Mouse (Mus musculus) midbrain, embryonic 14.5 days (tissue): ENCODE results near the gene Saysd1. TPM values are rescaled to one million over a fixed set of nuclear protein-coding genes. Genes with fewer than 3 reads are reported as not detected.

Source experiments
- ATAC-seq: fragments of 200-750 bp; cut with Nextera tagmentation; 2 replicates; pipeline ENCODE4 v1.8.0; 2017; ENCODE audit warnings: moderate number of reproducible peaks, moderate library complexity; ENCODE audit not compliant: low FRiP score, low TSS enrichment
- DNase-seq: peaks from one replicate; pipeline ENCODE4 v3.0.0-alpha.2; 2015
- H3K27ac ChIP-seq: fragments of 300-500 bp; sonication (generic); replicated peaks from 2 replicates; pipeline ENCODE4 v1.5.1; 2014; ENCODE audit warnings: mild to moderate bottlenecking, low read depth, low read length, moderate library complexity
- H3K27me3 ChIP-seq: fragments of 300-500 bp; sonication (generic); 2 replicates; pipeline ENCODE4 v1.6.1; 2014; ENCODE audit warnings: low read length, control low read depth, mixed read lengths; ENCODE audit not compliant: control insufficient read depth, insufficient read depth
- H3K36me3 ChIP-seq: fragments of 300-500 bp; sonication (generic); 2 replicates; pipeline ENCODE4 v1.6.1; 2014; ENCODE audit warnings: low read length, control low read depth; ENCODE audit not compliant: control insufficient read depth, insufficient read depth
- H3K4me1 ChIP-seq: fragments of 300-500 bp; sonication (generic); 2 replicates; pipeline ENCODE4 v1.6.1; 2014; ENCODE audit warnings: mild to moderate bottlenecking, antibody characterized with exemption, low read length, control low read depth; ENCODE audit not compliant: control insufficient read depth, insufficient read depth
- H3K4me2 ChIP-seq: fragments of 300-500 bp; sonication (generic); 2 replicates; pipeline ENCODE4 v1.6.1; 2014; ENCODE audit warnings: mild to moderate bottlenecking, low read length, moderate library complexity
- H3K4me3 ChIP-seq: fragments of 300-500 bp; sonication (generic); replicated peaks from 2 replicates; pipeline ENCODE4 v1.5.1; 2014; ENCODE audit warnings: low read depth, low read length
- H3K9ac ChIP-seq: fragments of 300-500 bp; sonication (generic); replicated peaks from 2 replicates; pipeline ENCODE4 v1.6.1; 2014; ENCODE audit warnings: mild to moderate bottlenecking, low read length, moderate library complexity
- H3K9me3 ChIP-seq: fragments of 300-500 bp; sonication (generic); 2 replicates; pipeline ENCODE4 v1.6.1; 2016; ENCODE audit warnings: low read length, control low read depth, mixed read lengths; ENCODE audit not compliant: control insufficient read depth
- WGBS: fragments of 180-500 bp; shearing (Covaris S2); extraction: QIAGEN DNeasy Blood & Tissue Kit; methylation state at CpG from one replicate; pipeline ENCODE4 v1.1.7; 2014; 5-methylcytosine and 5-hydroxymethylcytosine counted together
- polyA plus RNA-seq: library from polyadenylated mRNA; unstranded; fragments of >200 nt; fragmentation: Nextera tagmentation; extraction: Ambion mirVana; gene quantifications from 2 replicates; pipeline ENCODE4 v1.2.1, GENCODE M21; 2014

Saysd1 gene
- polyA plus RNA-seq, 1 experiment from 2014 or later: 13.7 TPM

DNA sequence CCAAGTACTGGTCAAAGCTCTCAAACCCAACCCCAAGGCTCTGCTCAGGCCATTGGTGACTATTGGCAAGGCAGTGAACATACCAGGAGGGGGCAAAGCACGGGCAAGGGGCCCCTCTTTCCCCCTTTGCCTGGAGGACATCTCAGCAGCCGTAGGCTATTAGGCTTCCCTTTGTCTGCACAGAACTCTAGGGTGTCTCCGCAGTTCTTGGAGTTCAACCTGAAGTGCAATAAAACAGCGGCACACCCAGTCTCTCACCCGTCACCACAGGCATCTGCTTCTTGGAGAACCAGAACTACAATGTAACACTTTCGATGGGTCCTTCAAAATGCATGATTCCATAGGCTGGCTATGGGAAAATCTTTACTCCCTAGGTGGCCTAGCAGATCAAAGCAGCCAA lies 10.2 kb downstream of the Saysd1 start:
- WGBS: 89% methylated on average over 6 of the region's 6 CpGs
- no peaks in the 10 kb centered on the region for H3K4me1 ChIP-seq
- no peak overlapping the region for H3K4me3 ChIP-seq
- H3K4me2 ChIP-seq: no peak overlapping the region
- no peak overlapping the region for H3K9ac ChIP-seq
- H3K9me3 ChIP-seq: no peaks in the 10 kb centered on the region
- ATAC-seq (no peak), DNase-seq (no peak)
- no peaks in the 10 kb centered on the region for H3K27me3 ChIP-seq
- no peaks in the 10 kb centered on the region for H3K36me3 ChIP-seq
- no peak overlapping the region for H3K27ac ChIP-seq

DNA sequence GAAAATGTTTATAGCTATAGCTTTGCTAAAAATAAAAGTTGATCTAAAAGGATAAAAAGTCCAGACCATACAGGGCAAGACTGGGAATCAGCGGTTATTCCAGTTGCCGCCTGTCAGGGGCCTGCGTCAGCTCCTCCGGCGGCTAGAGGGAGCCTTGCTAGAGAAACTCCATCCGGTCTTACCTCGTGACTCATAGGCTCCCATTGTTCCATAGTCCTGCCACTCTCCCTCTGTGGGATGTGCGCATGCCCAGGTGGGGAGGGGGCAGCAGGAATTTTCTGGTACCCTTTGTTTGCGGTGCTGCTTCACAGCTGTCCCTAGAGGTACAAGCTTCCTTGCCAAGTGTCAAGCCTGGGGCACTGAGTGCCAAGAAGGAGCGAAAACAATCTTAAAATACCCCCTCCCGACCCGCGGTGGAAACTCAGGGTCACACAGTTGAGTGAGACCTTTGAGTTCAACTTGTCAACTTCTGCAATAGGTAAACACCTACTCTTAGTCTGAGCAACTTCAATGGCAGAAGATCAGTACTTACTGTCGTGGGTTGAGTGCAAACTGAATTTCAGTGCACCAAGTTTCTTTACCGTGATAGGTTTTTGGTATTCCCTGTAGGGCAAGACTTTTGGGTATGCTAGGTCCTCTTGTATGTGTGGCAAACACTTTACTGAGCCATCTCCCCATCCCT lies 10.8 kb downstream of the Saysd1 start:
- H3K9ac ChIP-seq: no peak overlapping the region
- no peak overlapping the region for H3K4me3 ChIP-seq
- no peaks in the 10 kb centered on the region for H3K27me3 ChIP-seq
- H3K9me3 ChIP-seq: no peaks in the 10 kb centered on the region
- no peaks in the 10 kb centered on the region for H3K36me3 ChIP-seq
- no peak overlapping the region for H3K27ac ChIP-seq
- H3K4me1 ChIP-seq: no peaks in the 10 kb centered on the region
- 82% methylated on average over 15 of the region's 15 CpGs for WGBS
- DNase-seq (no peak), ATAC-seq (no peak)
- no peak overlapping the region for H3K4me2 ChIP-seq

DNA sequence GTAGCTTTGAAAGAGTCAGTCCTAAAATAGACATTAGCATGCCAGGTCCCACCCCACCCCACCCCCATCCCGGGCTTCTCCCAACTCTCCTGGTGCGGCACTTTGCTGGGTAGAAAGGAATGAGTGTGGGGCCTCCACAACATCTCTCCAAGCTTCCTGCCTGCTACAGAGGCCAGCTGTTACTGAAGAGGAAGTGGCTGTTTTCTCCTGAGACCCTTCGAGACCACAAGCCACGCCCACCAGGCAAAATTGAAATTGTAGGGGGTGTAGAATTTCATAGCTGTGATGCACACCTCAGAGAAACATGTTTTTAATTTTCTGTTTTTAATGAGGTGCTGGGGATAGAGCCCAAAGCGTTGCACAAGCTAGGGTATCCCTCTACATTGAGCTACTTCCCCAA lies 17.5 kb downstream of the Saysd1 start:
- Histone ChIP-seq H3K9me3 (no peaks in the 10 kb centered on the region), H3K4me1 (no peaks in the 10 kb centered on the region), H3K4me2 (no peak overlapping the region), H3K9ac (no peak overlapping the region), H3K4me3 (no peak overlapping the region), H3K27me3 (no peaks in the 10 kb centered on the region), H3K36me3 (no peaks in the 10 kb centered on the region), H3K27ac (no peak overlapping the region)
- WGBS: 85% methylated on average over 5 of the region's 5 CpGs
- ATAC-seq (no peak), DNase-seq (no peak)

DNA sequence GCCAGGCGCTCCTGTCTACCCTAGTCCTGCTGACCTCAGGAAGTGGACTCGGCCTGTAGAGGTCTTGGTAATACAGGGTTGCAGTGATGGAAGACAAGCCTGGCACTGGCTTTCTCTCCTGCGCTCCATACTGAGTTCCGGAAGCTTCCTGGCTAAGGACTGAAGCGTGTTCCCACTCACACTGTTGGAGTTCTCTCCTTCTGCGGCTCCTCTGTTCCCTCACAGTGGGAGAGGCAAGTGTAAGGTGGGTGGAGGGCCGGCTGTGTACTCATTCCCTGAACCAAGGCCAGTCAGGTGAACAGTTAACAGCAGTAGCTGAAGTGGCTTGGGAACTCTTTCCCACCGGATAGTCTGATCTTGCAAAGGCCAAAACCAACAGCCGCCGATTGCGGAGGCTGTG lies 18.3 kb downstream of the Saysd1 start:
- H3K9ac ChIP-seq: no peak overlapping the region
- no peaks in the 10 kb centered on the region for H3K36me3 ChIP-seq
- ATAC-seq (no peak), DNase-seq (no peak)
- H3K4me2 ChIP-seq: no peak overlapping the region
- H3K4me1 ChIP-seq: no peaks in the 10 kb centered on the region
- H3K4me3 ChIP-seq: no peak overlapping the region
- H3K27ac ChIP-seq: no peak overlapping the region
- no peaks in the 10 kb centered on the region for H3K9me3 ChIP-seq
- no peaks in the 10 kb centered on the region for H3K27me3 ChIP-seq
- whole genome bisulfite sequencing: 92% methylated on average over 11 of the region's 11 CpGs

DNA sequence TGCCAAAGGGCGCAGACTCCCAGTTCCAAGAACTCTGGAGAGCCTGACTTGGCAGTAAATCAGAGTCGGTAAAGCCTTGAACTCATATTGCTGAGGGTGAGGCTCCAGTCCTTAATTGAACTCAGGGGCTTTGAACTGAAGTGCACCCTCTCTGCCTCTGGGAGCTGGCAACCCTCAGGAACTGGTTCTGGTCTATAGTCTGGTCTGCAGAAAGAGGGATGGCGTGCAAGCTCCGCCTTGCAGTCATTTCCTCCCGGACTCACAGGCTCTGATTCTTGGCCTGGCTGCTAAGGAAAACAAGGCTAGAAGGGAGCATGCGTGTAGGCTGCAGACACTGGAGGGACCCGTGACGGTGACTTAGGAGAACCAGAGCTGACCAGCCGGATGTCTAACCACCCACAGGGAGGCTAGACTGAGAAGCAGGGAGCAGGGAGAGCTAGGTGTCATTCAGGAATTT lies 22.2 kb downstream of the Saysd1 start:
- no peak for DNase-seq
- Histone ChIP-seq H3K27me3 (no peaks in the 10 kb centered on the region), H3K4me3 (no peak overlapping the region), H3K36me3 (no peaks in the 10 kb centered on the region), H3K4me1 (no peaks in the 10 kb centered on the region), H3K9ac (no peak overlapping the region), H3K4me2 (no peak overlapping the region), H3K27ac (no peak overlapping the region), H3K9me3 (no peaks in the 10 kb centered on the region)
- 65% methylated on average over 9 of the region's 9 CpGs for WGBS
- ATAC-seq: no peak

DNA sequence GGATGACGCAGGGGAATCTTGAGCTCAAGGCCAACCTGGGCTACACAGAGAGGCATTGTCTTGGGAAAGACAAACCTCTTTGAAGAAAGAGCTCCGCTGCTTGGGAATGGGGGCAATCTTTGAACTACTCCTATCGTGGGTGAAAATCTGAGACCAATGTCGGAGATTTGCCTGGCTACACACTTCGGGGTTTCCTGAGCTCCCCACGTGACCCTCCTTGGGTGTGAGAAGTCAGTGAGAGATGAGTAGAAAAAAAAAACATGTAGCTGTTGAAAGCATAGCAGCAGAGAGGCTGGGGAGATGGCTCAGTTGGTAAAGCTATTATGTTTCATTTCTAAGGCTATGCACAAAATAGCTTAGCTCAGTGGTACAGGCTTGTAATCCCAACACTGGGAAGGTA lies 23.4 kb downstream of the Saysd1 start:
- Histone ChIP-seq H3K9ac (no peak overlapping the region), H3K4me3 (no peak overlapping the region), H3K9me3 (no peaks in the 10 kb centered on the region), H3K4me1 (no peaks in the 10 kb centered on the region), H3K36me3 (no peaks in the 10 kb centered on the region), H3K4me2 (no peak overlapping the region), H3K27me3 (no peaks in the 10 kb centered on the region), H3K27ac (no peak overlapping the region)
- no peak for ATAC-seq
- DNase-seq: no peak
- WGBS: 88% methylated on average over 6 of the region's 6 CpGs

DNA sequence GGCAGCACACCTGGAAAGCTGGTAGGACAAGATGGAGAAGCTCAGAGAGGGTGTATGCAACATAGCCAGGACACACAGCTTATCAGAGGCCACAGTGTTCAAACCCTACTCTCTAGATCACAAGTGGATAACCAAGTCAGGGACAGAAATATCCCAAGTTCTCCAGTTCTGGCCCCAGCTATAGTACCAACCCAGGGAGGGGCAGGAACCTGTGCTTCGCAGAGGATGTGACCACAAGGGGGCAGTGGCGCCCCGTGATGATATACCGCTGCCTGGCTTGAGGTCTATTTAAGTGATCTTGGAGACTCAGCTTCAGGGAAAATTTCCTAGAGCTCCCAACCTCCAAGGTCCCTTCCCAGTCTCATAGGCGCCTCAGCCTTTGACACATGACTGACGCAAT lies 24.4 kb downstream of the Saysd1 start:
- Histone ChIP-seq H3K4me2 (no peak overlapping the region), H3K27ac (no peak overlapping the region), H3K4me1 (no peaks in the 10 kb centered on the region), H3K9me3 (no peaks in the 10 kb centered on the region), H3K27me3 (no peaks in the 10 kb centered on the region), H3K4me3 (no peak overlapping the region), H3K9ac (no peak overlapping the region), H3K36me3 (no peaks in the 10 kb centered on the region)
- 7% methylated on average over 6 of the region's 6 CpGs for WGBS
- DNase-seq: peak; percentile 92
- peak; percentile 53; the same call in 1 of the 2 replicates for ATAC-seq

DNA sequence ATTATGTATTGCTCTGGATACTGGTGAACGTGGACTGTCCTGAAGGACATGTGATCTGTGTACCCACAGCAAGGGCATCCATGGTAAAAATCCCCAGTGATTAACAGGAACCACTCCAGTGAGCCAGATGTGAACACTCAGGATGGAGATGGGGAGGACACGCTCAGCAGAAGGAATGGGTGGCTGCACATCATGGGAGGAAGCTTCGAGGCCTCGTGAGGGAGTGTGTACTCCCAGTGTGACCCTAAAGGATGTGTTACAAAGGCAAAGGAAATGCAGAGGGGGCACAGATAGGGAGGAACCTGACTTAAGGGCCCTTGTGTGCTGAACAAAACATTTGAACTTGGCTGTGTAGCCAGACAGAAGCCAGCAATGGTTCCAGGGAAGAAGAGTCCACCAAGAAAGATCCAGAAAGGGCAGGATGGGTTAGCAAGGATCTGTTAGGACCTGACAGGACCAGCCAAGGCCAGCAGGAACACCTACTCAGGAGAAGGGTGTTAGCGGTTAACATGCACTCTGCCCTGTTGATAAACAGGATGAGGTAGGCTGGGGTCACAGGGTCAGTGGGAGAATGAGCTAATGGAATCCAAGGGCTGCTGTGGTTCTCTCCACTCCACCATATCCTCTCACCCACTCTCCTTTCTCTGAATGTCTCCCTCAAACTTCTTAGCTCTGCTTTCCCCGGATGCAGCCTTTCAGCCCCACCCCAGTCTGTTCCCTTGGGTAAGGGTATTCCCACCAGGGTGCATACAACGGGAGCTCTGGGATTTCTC lies 25.0 kb downstream of the Saysd1 start:
- Histone ChIP-seq H3K4me1 (no peaks in the 10 kb centered on the region), H3K9me3 (no peaks in the 10 kb centered on the region), H3K27me3 (no peaks in the 10 kb centered on the region), H3K4me2 (no peak overlapping the region), H3K4me3 (no peak overlapping the region), H3K36me3 (no peaks in the 10 kb centered on the region), H3K27ac (no peak overlapping the region), H3K9ac (no peak overlapping the region)
- DNase-seq (no peak), ATAC-seq (no peak)
- 69% methylated on average over 7 of the region's 7 CpGs for WGBS

DNA sequence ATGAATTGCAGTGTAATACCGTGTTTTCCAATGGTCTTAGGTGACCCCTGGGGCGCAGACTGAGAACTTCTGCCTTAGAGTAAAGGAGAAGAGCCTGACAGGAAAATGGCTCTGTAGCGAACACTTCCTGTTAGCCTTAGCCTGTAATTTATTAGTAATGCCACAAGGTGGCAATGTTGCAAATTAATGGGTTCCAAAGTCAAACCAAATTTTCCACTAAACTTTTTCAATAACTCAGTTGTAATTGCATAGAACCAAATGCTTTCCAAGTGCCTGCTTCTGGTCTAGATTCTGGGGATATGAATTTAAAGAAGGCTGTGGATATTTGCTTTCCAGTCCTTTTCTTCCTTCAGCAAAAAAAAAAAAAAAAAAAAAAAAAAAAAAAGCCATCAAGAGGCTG lies 26.1 kb downstream of the Saysd1 start:
- DNase-seq (no peak), ATAC-seq (no peak)
- H3K27ac ChIP-seq: no peak overlapping the region
- 75% methylated on average over 3 of the region's 3 CpGs for WGBS
- no peak overlapping the region for H3K9ac ChIP-seq
- no peaks in the 10 kb centered on the region for H3K36me3 ChIP-seq
- H3K4me1 ChIP-seq: no peaks in the 10 kb centered on the region
- H3K4me2 ChIP-seq: no peak overlapping the region
- H3K4me3 ChIP-seq: no peak overlapping the region
- no peaks in the 10 kb centered on the region for H3K27me3 ChIP-seq
- no peaks in the 10 kb centered on the region for H3K9me3 ChIP-seq
